8 mouse cellular contexts compared by ENCODE assay signal in the genomic region with DNA sequence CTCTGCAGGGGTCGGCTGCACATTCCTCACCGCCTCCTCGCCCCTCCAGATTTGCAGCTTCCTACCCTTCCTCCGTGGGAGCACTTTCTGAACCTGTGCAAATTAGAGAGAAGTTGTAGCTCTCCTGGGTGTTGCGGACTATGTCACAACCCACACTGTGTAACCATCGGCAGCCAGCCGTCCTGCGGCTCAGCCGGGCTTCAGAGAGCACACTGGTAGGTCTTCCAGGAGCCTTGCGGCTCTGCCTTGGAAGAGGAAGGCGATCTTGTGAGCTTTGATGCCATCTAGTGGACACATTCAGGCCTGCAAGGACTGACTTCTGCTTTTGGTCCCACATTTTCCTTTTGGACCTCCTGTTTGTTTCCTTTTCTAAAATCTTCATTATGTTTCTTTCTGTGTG. TPM values are rescaled to one million over a fixed set of nuclear protein-coding genes. Genes with fewer than 3 reads are reported as not detected.
DNase-seq lines count a peak whose midpoint lies in the region; ATAC-seq and TF ChIP-seq lines count a peak whose summit lies in the region.

No protein-coding gene starts in this region.

- peak; percentile 95 for TF ChIP-seq CTCF in midbrain, postnatal 0 days (IDR thresholded peaks at IDR 0.05)

- peak overlapping the region; percentile 72 for H3K9ac ChIP-seq in embryonic facial prominence, embryonic 13.5 days
- peak overlapping the region; percentile 51 for H3K9ac ChIP-seq in limb, embryonic 14.5 days (ENCODE audit: low read depth, low read length, severe bottlenecking)
- H3K9ac ChIP-seq in midbrain, postnatal 0 days (replicated peaks; ENCODE audit: low read length, poor library complexity, severe bottlenecking): peak overlapping the region; percentile 44

- H3K27me3 ChIP-seq in embryonic facial prominence, embryonic 13.5 days: peaks cover 9% of the 10 kb centered on the region
- H3K27me3 ChIP-seq in limb, embryonic 14.5 days (ENCODE audit: control insufficient read depth, insufficient read depth, low read length): no peaks in the 10 kb centered on the region
- peaks cover 7% of the 10 kb centered on the region; the same call in 1 of the 2 replicates for H3K27me3 ChIP-seq in midbrain, postnatal 0 days (ENCODE audit: insufficient read depth, low read length)

- peak overlapping the region; percentile 50 for H3K4me3 ChIP-seq in embryonic facial prominence, embryonic 13.5 days
- peak overlapping the region; percentile 45 for H3K4me3 ChIP-seq in limb, embryonic 14.5 days (replicated peaks; ENCODE audit: low read length)
- H3K4me3 ChIP-seq in midbrain, postnatal 0 days (ENCODE audit: low read depth, low read length): peak overlapping the region; percentile 34

- H3K9me3 ChIP-seq in embryonic facial prominence, embryonic 13.5 days: no peaks in the 10 kb centered on the region
- H3K9me3 ChIP-seq in limb, embryonic 14.5 days (ENCODE audit: control insufficient read depth, low read length): no peaks in the 10 kb centered on the region
- no peaks in the 10 kb centered on the region for H3K9me3 ChIP-seq in midbrain, postnatal 0 days (ENCODE audit: low read length)

- no peak overlapping the region for H3K27ac ChIP-seq in embryonic facial prominence, embryonic 13.5 days
- no peak overlapping the region for H3K27ac ChIP-seq in limb, embryonic 14.5 days (replicated peaks; ENCODE audit: low read depth, low read length)
- H3K27ac ChIP-seq in midbrain, postnatal 0 days (ENCODE audit: low read depth, low read length): no peak overlapping the region

- H3K36me3 ChIP-seq in embryonic facial prominence, embryonic 13.5 days: no peaks in the 10 kb centered on the region
- H3K36me3 ChIP-seq in limb, embryonic 14.5 days (ENCODE audit: control insufficient read depth, insufficient read depth, low read length): no peaks in the 10 kb centered on the region
- H3K36me3 ChIP-seq in midbrain, postnatal 0 days (ENCODE audit: insufficient read depth, low read length): no peaks in the 10 kb centered on the region

- H3K4me1 ChIP-seq in embryonic facial prominence, embryonic 13.5 days: peaks cover 22% of the 10 kb centered on the region
- peaks cover 11% of the 10 kb centered on the region for H3K4me1 ChIP-seq in limb, embryonic 14.5 days (ENCODE audit: control insufficient read depth, insufficient read depth, low read length)
- H3K4me1 ChIP-seq in midbrain, postnatal 0 days (ENCODE audit: insufficient read depth, low read length): no peaks in the 10 kb centered on the region

- peak; percentile 62; the same call in 1 of the 2 replicates for TF ChIP-seq POLR2A in limb, embryonic 14.5 days (IDR thresholded peaks at IDR 0.05; ENCODE audit: borderline replicate concordance, extremely low read depth, insufficient read depth, insufficient read length)

- 0% methylated on average over 11 of the region's 11 CpGs for WGBS in embryonic facial prominence, embryonic 13.5 days
- 2% methylated on average over 11 of the region's 11 CpGs for WGBS in limb, embryonic 14.5 days
- 2% methylated on average over 11 of the region's 11 CpGs for WGBS in midbrain, postnatal 0 days

- peak; percentile 75 for ATAC-seq in embryonic facial prominence, embryonic 13.5 days (ENCODE audit: insufficient number of reproducible peaks, insufficient read depth, low FRiP score, low TSS enrichment, low read depth)
- ATAC-seq in limb, embryonic 14.5 days (ENCODE audit: low FRiP score, low read depth): peak; percentile 71
- ATAC-seq in midbrain, postnatal 0 days (ENCODE audit: low FRiP score): peak; percentile 67

- H3K4me2 ChIP-seq in embryonic facial prominence, embryonic 13.5 days: peak overlapping the region; percentile 85
- peak overlapping the region; percentile 93 for H3K4me2 ChIP-seq in limb, embryonic 14.5 days (replicated peaks; ENCODE audit: low read depth, low read length, severe bottlenecking)
- H3K4me2 ChIP-seq in midbrain, postnatal 0 days (ENCODE audit: low read depth, low read length, poor library complexity, severe bottlenecking): peak overlapping the region; percentile 59

- DNase-seq in 3T3-L1 (ENCODE audit: low read depth, low spot score): peak; percentile 89
- DNase-seq in adrenal gland, postnatal 36 days: peak; percentile 86
- DNase-seq in heart, adult 9 months (ENCODE audit: low spot score in 2 of 2): peak; percentile 66 to 77
- peak; percentile 93 for DNase-seq in kidney, adult 9 months
- DNase-seq in limb, embryonic 14.5 days (ENCODE audit: low spot score): peak; percentile 93
- DNase-seq in midbrain, postnatal 0 days (ENCODE audit: low spot score): peak; percentile 93
- DNase-seq in spleen, postnatal 10 days (ENCODE audit: low spot score in 2 of 2): peak; percentile 70 to 83

RNA-seq across cellular contexts. Expression of a gene that starts 38.0 kb away (rescaled TPM):
- total RNA-seq in adrenal gland, postnatal 36 days (2021): 10 to 100 TPM; 48.6 to 54.3 TPM
- polyA plus RNA-seq in embryonic facial prominence, embryonic 13.5 days (2015; fragmentation: Nextera tagmentation; extraction: Ambion mirVana): 24.1 and 25.5 TPM in 2 replicates
- 40.1 and 41.9 TPM in 2 replicates for polyA plus RNA-seq in limb, embryonic 14.5 days (2012; rRNA removed)
- polyA plus RNA-seq in limb, embryonic 14.5 days (2014; fragmentation: Nextera tagmentation; extraction: Ambion mirVana): 29.4 and 30.3 TPM in 2 replicates
- 30.0 and 42.5 TPM in 2 replicates for total RNA-seq in midbrain, postnatal 0 days (2014; rRNA removed)
- 15.8 and 18.8 TPM in 2 replicates for polyA plus RNA-seq in midbrain, postnatal 0 days (2015; fragmentation: Nextera tagmentation; extraction: Ambion mirVana)

RNA-seq across cellular contexts. Expression of a gene that starts 49.9 kb away (rescaled TPM):
- 100 to 1,000 TPM; 680 to 813 TPM for total RNA-seq in adrenal gland, postnatal 36 days (2021)
- polyA plus RNA-seq in embryonic facial prominence, embryonic 13.5 days (2015; fragmentation: Nextera tagmentation; extraction: Ambion mirVana): 2,801 and 3,318 TPM in 2 replicates
- polyA plus RNA-seq in limb, embryonic 14.5 days (2012; rRNA removed): 1,296 and 1,586 TPM in 2 replicates
- polyA plus RNA-seq in limb, embryonic 14.5 days (2014; fragmentation: Nextera tagmentation; extraction: Ambion mirVana): 2,743 and 2,800 TPM in 2 replicates
- total RNA-seq in midbrain, postnatal 0 days (2014; rRNA removed): 1,783 and 3,084 TPM in 2 replicates
- 1,997 and 2,039 TPM in 2 replicates for polyA plus RNA-seq in midbrain, postnatal 0 days (2015; fragmentation: Nextera tagmentation; extraction: Ambion mirVana)
